Mouse (Mus musculus) spleen, postnatal 10 days (tissue): ENCODE results near the gene Rprd2.

Experiments
- DNase-seq, 2 experiments: peaks; one replicate each; pipeline ENCODE4 v3.0.0; 2021 to 2022; ENCODE audit warnings: low spot score in 2 of 2

Gene Rprd2

DNA sequence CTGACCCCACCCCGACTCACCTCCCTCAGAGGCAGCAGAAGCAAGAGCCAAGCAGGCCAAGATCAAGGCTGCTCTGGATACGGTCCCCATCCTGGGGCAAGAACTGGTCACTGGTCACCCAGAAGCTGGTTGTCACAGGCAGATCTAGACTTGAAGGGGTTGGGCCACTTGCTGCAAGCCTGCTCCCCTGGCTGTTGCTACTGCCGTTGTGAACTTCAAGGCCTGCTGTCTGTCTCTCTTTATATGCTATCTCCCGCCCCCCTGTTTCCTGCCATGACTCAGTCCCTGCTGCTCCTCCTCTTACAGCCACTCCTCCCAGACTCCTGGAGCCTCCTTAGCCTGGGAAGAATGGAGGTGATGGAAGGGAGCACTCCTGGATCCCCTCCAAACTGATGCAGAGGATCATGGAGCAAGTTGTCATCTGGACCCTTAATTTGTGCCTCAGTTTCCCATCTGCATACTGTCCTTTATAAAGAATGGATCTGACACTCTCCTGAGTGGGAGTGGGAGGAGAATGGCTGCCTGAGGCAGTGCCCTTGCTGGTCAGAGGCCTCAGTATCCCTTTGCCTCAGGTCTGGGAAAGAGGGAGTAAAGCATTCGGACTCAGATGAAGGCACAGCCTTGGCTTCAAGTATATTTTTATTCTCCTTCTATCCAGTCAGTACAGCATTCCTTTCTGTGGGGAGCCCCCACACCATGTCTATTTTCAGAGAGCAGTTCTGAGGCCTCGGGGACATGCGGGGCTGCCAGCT is 79.1 kb downstream of the Rprd2 start, which contains the start of gene Ecm1:
Gene Ecm1, minus strand, starts transcription at position 217 of the 752 bp plus-strand sequence.
- peak in 1 of 2 experiments; percentile 39 for DNase-seq

DNA sequence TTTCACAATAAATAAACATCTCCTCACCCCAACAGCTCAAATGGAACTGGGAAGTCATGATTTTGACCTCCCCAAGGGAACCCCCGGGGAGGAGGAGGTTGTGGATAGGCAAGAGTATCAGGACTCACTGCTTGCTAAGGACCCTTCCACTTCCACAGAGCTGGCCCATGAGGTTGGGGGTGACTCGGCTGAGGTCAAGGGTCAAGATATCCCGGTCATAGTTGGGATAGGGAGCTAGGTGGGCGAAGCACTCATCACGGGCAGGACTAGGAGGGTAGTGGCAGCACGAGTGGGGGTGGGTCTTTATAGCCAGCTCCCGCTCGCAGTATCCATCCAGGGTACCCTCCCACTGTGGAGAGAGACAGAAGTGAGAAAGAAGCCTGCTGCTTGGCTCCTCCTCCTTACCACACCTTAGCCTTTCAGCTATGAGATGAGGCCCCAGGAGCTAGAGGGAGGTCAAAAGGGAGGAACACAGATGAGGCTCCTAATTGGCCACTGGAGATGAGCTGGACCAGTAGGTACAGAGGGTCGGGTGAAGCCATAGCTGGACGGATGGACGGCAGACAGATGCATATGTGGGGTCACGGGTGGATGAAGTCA is 83.5 kb downstream of the Rprd2 start:
- DNase-seq = no peak

DNA sequence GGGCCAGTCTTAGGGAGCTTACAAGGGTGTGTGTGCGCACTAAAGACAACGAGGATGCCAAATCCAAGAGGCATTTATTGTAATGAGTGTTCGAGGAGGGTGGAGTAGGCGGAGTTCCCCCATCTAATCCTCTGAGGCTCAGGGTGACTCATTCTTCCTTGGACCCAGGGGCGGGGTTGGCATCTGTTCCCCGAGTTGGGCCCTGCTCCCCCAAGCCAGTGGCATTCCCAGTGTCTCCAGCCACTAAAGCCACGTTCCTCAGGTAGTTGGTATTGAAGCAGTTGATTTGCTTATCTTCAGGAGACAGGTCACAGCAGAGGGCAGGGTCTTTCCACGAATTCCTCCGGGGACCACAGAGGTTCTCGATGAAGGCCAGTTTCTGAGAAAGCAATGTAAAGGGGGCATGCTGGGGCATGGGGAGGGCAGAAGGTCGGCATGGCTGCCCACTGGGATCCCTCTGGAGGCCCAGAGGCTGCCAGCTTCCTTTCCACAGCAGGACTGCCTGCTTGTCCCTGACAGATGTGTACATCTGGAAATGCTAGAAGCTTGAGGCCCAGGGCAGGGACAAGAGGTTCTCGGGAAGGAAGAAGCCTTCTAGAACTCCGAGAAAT is 84.5 kb downstream of the Rprd2 start:
- no peak for DNase-seq

DNA sequence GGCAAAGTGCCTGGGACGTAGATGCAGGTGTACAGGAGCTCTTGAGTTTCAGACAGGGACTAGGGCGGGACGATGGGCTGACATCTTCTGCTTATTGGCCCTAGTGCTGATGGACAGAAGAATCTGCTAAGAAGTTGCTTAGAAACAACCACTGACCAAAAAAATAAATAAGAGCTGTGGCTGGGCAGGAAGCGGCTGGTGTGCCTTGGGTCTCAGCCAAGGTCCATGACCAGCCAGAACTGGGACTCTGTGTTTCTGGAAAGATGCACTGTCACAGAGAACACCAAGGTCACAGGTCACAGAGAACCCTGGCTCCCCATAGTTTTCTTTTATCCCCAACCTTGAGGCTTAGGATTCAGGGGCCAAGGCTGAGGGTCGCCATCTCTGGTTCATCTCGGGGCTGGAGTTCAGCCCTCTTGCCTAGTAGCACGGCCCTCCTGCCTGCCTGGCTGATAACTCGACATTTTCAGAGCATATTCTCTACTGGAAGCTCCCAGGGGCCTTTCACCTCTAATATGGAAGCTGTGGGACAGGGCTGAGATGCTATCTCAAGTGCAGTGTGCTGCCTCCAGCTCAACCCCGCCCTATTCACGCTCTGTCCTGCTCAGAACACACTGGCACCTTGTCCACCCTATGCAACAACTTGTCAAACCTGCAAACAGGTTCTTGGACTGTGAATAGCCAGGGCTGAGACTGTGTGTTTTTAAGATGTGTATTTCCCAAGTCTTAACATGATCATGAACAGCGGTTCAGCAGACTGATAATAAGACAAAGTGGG is 85.7 kb downstream of the Rprd2 start:
- DNase-seq = no peak

DNA sequence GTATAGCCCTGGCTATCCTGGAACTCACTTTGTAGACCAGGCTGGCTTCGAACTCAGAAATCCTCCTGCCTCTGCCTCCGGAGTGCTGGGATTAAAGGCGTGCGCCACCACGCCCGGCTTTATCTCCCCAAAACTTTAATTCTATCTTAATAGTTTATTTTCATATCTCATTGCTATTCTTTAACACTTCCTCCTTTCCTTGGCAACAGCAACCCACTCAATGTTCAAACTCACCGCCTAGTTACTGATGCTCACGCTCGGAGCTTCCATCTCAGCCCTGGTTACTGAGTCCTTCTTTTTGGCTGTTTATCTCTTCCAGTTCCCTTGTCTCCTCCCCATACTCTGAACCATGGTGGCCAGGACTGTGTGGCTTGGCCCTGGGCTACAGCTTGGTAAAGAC is 86.4 kb downstream of the Rprd2 start:
- DNase-seq = no peak

DNA sequence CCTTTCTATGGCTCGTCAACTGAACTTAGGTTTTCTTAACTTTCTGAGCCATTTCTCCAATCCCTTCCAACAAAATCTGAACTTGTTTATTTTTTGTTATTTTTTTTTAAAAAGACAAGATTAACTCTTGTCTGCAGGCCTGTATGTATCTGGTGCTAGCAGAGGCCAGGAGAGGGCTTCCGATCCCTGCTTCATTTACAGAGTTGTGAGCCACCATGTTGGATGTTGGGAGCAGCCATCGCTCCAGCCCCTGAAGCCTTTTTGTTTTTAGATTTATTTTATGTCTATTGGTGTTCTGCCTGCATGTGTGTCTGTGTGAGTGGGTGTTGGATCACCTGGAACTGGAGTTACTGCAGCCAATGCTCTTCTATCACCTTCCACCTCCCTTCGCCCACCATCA is 86.9 kb downstream of the Rprd2 start:
- DNase-seq = no peak

DNA sequence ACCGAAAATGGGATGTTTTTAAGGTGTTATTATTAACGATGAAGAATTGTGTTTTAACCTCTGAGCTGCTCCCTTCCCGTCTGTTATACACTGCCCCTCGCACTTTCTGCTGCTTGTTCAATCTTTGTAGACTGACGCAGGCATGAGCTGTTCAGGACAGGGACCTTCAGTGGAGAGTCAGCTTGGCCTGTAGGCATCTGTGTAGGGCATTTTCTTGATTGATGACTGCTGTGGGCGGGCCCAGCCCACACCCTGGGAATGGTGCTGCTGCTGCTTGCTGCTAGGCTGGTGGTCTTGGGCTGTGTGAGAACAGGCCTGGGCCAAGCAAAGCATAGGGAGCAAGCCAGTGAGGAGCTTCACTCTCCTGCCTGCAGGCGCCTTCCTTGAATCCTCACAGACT is 88.2 kb downstream of the Rprd2 start:
- DNase-seq = no peak

DNA sequence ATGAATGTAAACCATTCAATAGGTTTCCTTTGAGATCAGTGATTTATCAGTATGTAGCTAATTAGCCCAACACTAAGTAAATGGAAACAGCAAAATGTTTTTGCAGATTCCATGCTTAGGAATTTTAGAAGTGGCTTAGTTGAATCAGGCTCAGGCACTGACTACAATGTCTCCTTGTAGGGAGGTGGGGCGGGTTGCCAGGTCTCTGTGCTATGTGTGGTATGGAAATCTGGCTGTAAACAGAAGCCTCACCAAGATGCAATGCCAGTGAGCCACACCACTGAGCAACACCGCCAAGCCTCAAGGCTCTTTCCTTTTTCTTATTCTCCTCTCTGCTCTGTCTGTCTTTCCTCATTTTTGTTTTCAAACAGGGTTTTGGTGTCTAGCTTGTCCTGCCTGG is 89.8 kb downstream of the Rprd2 start:
- no peak for DNase-seq

DNA sequence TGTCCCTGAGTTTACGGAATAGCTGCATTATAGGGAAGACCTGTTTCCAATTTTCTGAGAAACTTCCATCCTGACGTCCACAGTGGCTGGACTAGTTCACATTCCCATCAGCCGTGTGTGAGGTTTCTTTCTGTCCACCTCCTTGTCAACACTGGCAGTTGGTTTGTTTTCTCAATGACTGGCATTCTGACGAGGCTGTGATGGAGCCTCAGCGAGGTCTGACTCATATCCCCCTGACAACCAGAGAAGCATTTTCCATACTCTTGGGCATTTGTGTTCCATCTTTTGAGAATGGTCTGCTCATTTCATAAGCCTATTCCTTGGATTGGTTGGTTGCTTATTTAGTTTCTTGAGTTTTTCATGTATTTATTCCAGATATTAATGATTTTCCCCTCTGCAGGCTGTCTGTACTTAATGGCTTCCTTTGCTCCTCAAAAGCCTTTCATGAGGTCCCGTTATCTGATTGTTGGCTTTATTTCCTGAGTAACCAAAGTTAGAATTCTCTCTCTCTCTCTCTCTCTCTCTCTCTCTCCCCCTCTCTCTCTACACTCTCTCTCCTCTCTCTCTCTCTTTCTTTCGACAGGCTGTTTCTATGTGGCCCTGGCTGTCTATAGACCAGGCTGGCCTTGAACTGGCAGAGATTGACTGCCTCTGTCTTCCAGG is 91.8 kb downstream of the Rprd2 start:
- no peak for DNase-seq

DNA sequence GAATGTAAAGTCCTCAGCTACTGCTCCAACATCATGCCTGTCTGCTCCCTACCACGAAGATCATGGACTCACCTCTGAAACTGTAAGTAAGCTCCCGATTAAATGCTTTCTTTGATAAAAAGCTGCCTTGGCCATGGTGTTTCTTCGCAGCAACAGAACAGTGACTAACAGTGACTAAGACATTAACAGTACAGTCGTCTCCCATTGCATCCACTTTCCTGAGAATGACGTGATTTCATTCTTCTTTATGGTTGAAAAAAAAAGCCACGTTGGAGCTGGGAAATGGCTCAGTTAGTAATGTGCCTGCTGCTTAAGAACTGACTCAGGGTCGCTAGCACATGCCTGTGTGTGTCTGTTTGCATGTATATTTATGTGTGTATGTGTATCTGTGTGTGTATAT is 92.8 kb downstream of the Rprd2 start:
- no peak for DNase-seq

DNA sequence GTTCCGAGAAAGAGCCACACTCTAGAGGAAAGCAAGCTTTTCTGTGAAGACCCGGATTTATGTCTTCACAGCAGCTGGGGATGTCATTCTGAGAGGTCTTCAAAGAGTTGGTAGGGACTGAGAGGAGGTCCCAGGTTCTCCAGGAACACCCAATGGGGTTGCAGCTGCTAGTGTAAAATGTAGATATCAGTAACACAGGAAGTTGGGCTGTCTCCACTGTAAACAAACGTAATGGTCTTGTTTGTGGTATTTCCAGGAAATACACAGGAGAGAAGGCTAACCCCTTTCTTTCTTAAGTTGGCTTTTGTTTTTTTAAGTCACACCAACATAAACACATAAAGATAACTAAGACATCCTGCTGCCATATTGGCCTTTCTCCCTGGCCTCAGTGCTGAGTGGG is 96.3 kb downstream of the Rprd2 start:
- DNase-seq = no peak

DNA sequence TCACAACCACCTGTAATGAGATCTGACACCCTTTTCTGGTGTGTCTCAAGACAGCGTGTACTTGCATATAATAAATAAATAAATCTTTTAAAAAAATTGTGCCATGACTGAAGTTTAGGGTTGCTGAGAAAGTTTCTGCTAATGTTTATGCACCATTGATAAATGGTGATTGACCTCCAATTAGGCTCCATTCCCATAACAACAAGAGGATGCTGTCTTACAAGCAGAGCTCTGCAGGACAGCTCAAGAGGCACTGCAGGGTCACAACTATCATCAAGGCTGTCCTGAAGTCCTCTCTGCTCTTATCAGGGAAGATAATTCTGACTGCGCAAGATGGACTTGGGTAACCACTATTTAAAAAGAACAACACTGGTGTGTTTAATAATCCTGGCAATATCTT is 100.5 kb downstream of the Rprd2 start:
- DNase-seq = no peak

DNA sequence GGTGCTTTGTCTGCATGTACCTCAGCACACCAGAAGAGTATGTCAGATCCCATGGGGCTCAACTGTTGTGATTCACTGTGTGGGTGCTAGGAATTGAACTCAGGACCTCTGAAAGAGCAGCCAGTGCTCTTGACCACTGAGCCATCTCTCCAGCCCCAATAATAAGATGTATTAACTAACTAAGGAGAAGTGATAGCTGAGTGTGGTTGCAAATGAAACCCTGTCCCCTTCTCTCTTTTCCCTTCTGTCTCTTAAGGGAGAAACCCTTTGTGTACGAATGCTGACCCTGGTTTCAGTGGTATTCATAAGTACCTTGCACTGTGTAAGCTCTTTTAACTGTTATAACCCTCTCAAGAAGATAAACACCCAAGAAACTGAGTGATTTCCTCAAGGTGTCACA is 102.6 kb downstream of the Rprd2 start:
- no peak for DNase-seq
